Mouse (Mus musculus) cerebellum, adult 2 months (tissue): ENCODE results near the gene Dpp6.

Source experiments
- CTCF ChIP-seq: fragments of 200-500 bp; IDR thresholded peaks from 2 replicates; pipeline ENCODE4 v1.5.1; 2011; ENCODE audit warnings: low read depth, mild to moderate bottlenecking, control low read depth, low read length, moderate library complexity, borderline replicate concordance; ENCODE audit not compliant: insufficient read depth
- POLR2A ChIP-seq: fragments of 200-500 bp; IDR thresholded peaks from 2 replicates; pipeline ENCODE4 v1.6.1; 2011; ENCODE audit warnings: low read length, control low read depth, borderline replicate concordance; ENCODE audit not compliant: insufficient read depth

- no peak for TF ChIP-seq CTCF
- no peak for TF ChIP-seq POLR2A
Measured at GRCm38 (mm10) chr5:27010582-27010981, 193.6 kb downstream of the Dpp6 start.
